Mouse (Mus musculus) testis, adult 2 months (tissue): ENCODE data around the gene Agap3.

ENCODE experiments used
- CTCF ChIP-seq: fragments of 200-500 bp; IDR thresholded peaks from 2 replicates; pipeline ENCODE4 v1.5.1; 2012; ENCODE audit warnings: low read depth, mild to moderate bottlenecking, inconsistent platforms, low read length, moderate library complexity; ENCODE audit not compliant: control insufficient read depth, insufficient read depth, insufficient replicate concordance
- POLR2A ChIP-seq: fragments of 200-500 bp; IDR thresholded peaks from 2 replicates; pipeline ENCODE4 v1.6.1; 2012; ENCODE audit warnings: low read depth, mild to moderate bottlenecking, inconsistent platforms, low read length, moderate library complexity; ENCODE audit not compliant: control insufficient read depth

DNA sequence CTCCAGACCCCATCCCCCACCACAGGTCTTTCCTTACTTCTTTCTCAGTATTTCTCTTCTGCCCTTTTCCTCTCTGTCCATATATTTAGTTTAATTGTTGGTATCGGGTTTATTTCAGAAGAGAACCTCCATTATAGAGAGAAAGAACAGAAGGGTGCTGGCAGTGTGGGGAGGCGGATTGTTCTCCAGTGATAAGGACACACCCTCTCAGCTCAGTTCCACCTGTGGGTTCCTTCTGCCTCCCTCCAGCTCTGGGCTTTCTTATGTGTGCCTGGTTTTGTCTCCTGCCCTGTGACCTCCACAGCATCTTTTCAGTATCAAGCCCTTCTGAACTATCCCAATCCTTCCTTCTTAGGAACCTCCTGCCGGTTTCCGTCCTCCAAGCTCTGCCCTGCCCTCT lies 72.5 kb downstream of the Agap3 start:
- no peak for TF ChIP-seq POLR2A
- no peak for TF ChIP-seq CTCF
